Mouse (Mus musculus) liver, embryonic 14.5 days (tissue): ENCODE data around the gene Ibtk. TPM values are rescaled to one million over a fixed set of nuclear protein-coding genes. Genes with fewer than 3 reads are reported as not detected.

Experiments
- ATAC-seq: fragments of 200-750 bp; cut with Nextera tagmentation; 2 replicates; pipeline ENCODE4 v1.8.0; 2017; ENCODE audit warnings: moderate number of reproducible peaks, mild to moderate bottlenecking, moderate library complexity; ENCODE audit not compliant: insufficient read depth
- DNase-seq, 3 experiments: peaks; one replicate each; pipeline ENCODE4 v3.0.0-alpha.2; 2012 to 2013; ENCODE audit warnings: low read depth in 3 of 3, low spot score in 3 of 3
- H3K27ac ChIP-seq: fragments of 300-500 bp; sonication (generic); 2 replicates; pipeline ENCODE4 v1.5.1; 2014; ENCODE audit warnings: moderate library complexity, mild to moderate bottlenecking, control low read depth, inconsistent platforms
- H3K27me3 ChIP-seq: fragments of 300-500 bp; sonication (generic); 2 replicates; pipeline ENCODE4 v1.6.1; 2014; ENCODE audit warnings: mild to moderate bottlenecking, low read length, moderate library complexity; ENCODE audit not compliant: control insufficient read depth, insufficient read depth
- H3K36me3 ChIP-seq: fragments of 300-500 bp; sonication (generic); replicated peaks from 2 replicates; pipeline ENCODE4 v1.6.1; 2014; ENCODE audit warnings: low read depth; ENCODE audit not compliant: control insufficient read depth, insufficient read depth
- H3K4me1 ChIP-seq, 2 experiments: fragments of 200-500 bp in 1 of 2; fragments of 300-500 bp in 1 of 2; sonication (generic) in 1 of 2; replicated peaks; 2 replicates each; pipeline ENCODE4 v1.6.1; 2012 to 2014; ENCODE audit warnings: antibody characterized with exemption in 1 of 2, inconsistent platforms in 1 of 2, low read length in 1 of 2; ENCODE audit not compliant: control insufficient read depth in 2 of 2, insufficient read depth in 2 of 2
- H3K4me2 ChIP-seq: fragments of 300-500 bp; sonication (generic); 2 replicates; pipeline ENCODE4 v1.6.1; 2014; ENCODE audit warnings: low read depth, mild to moderate bottlenecking, control low read depth, moderate library complexity
- H3K4me3 ChIP-seq, 2 experiments: fragments of 200-500 bp in 1 of 2; fragments of 300-500 bp in 1 of 2; sonication (generic) in 1 of 2; 2 replicates each; pipeline ENCODE4 v1.5.1; 2012 to 2014; ENCODE audit warnings: low read depth in 2 of 2, low read length in 2 of 2, mild to moderate bottlenecking in 2 of 2, control low read depth in 1 of 2, inconsistent platforms in 1 of 2, moderate library complexity in 1 of 2; ENCODE audit not compliant: insufficient read depth in 1 of 2
- H3K9ac ChIP-seq: fragments of 300-500 bp; sonication (generic); replicated peaks from 2 replicates; pipeline ENCODE4 v1.6.1; 2014; ENCODE audit warnings: mild to moderate bottlenecking, control low read depth, moderate library complexity
- H3K9me3 ChIP-seq: fragments of 300-500 bp; sonication (generic); 2 replicates; pipeline ENCODE4 v1.6.1; 2016; ENCODE audit warnings: low read length, mixed read lengths; ENCODE audit not compliant: control insufficient read depth
- CTCF ChIP-seq: IDR thresholded peaks from 2 replicates; pipeline ENCODE4 v1.5.1; 2016; ENCODE audit warnings: antibody characterized with exemption, low read depth, control low read depth
- EP300 ChIP-seq: IDR thresholded peaks from 2 replicates; pipeline ENCODE4 v1.6.1; 2016; ENCODE audit warnings: antibody characterized with exemption, low read depth
- WGBS: fragments of 180-500 bp; shearing (Covaris S2); extraction: QIAGEN DNeasy Blood & Tissue Kit; methylation state at CpG from one replicate; pipeline ENCODE4 v1.1.7; 2014; ENCODE audit not compliant: insufficient replicate concordance; 5-methylcytosine and 5-hydroxymethylcytosine counted together
- polyA plus RNA-seq, 2 experiments: library from polyadenylated mRNA; depleted of rRNA in 1 of 2; stranded (reverse) in 1 of 2; unstranded in 1 of 2; fragments of >200 nt; fragmentation: Nextera tagmentation in 1 of 2; extraction: Ambion mirVana in 1 of 2; gene quantifications; 2 replicates each; pipeline versions ENCODE4 v1.2.1 to v1.2.3; 2012 to 2014

Ibtk gene
- polyA plus RNA-seq, 2 experiments = 9.7 to 24.7 TPM

DNA sequence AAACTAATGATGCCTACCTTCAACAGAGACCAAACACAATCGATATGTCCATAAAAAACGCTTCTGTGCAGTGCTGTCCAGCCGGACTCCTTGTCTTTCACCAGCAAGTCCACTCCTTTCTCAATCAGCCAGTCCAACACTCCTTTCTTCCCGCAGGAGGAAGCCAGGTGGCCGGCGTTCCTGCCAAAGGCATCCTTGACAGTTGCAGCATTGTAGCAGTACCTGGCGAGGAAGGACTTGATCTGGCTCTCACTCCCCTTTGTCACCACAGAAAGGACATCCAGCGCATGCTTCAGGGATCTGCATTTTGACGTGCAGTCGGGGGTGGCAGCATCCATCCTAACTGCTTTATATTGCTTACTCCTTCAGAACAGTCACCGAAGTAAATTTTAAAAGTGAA, 5.8 kb downstream of the Ibtk start:
- no peak for ATAC-seq
- Histone ChIP-seq H3K4me1 (peaks cover 2 to 8% of the 10 kb centered on the region in 2 experiments), H3K27ac (no peak overlapping the region), H3K9me3 (no peaks in the 10 kb centered on the region), H3K27me3 (no peaks in the 10 kb centered on the region), H3K4me3 (no peak overlapping the region), H3K36me3 (peaks cover 28% of the 10 kb centered on the region), H3K4me2 (no peak overlapping the region), H3K9ac (no peak overlapping the region)
- 82% methylated on average over 11 of the region's 11 CpGs for WGBS
- no peak for TF ChIP-seq CTCF
- no peak for TF ChIP-seq EP300
- DNase-seq = no peak

DNA sequence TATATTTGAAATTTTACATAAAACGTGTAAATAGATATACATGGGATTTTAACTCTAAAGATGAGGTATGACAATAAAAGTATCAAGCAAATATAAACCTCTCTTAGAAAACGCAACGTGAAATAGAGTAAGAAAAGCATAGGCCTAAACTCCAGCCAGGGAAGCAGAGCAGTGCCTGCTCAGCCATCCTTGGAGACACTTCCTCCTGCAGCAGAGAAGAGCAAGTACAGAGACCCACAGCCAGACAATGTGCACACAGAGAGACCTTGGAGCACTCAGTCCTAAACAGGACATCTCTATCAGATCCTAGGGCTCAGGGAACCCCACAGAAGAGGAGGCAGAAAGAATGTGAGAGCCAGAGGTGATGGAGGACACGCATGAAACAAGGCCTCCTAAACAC, 7.0 kb downstream of the Ibtk start:
- ATAC-seq (no peak), DNase-seq (no peak)
- Histone ChIP-seq H3K9me3 (no peaks in the 10 kb centered on the region), H3K4me3 (no peak overlapping the region), H3K27ac (no peak overlapping the region), H3K4me2 (no peak overlapping the region), H3K4me1 (peaks cover 0 to 2% of the 10 kb centered on the region in 2 experiments; a peak in 1 of 4 replicates), H3K9ac (no peak overlapping the region), H3K36me3 (peaks cover 30% of the 10 kb centered on the region), H3K27me3 (no peaks in the 10 kb centered on the region)
- 79% methylated on average over 4 of the region's 4 CpGs for WGBS
- TF ChIP-seq CTCF = no peak
- TF ChIP-seq EP300 = no peak

DNA sequence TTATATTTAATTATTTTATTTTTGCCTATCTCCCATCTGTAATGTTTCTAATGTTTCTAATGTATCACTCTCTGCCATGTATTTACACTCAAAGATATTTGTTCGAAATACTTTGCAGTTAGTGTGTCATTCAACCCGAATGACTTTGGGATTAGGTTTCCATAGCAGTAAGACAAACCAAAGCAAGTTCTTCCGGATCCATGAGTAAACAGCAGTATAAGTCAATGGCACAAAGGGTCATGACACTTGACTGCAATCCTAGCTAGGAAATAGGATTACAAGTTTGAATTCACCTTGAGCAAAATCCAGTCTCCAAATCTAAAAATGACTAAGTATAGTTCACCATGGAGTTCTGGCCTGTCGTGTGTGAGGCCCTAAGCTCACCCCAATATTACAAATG, 9.9 kb downstream of the Ibtk start:
- DNase-seq (no peak), ATAC-seq (no peak)
- Histone ChIP-seq H3K36me3 (peaks cover 50% of the 10 kb centered on the region), H3K9me3 (no peaks in the 10 kb centered on the region), H3K4me3 (no peak overlapping the region), H3K27me3 (no peaks in the 10 kb centered on the region), H3K4me1 (no peaks in the 10 kb centered on the region), H3K27ac (no peak overlapping the region), H3K4me2 (no peak overlapping the region), H3K9ac (no peak overlapping the region)
- WGBS = 80% methylated on average over 4 of the region's 4 CpGs
- TF ChIP-seq EP300 = no peak
- no peak for TF ChIP-seq CTCF

- Histone ChIP-seq H3K36me3 (peaks cover 62% of the 10 kb centered on the region), H3K9ac (no peak overlapping the region), H3K9me3 (no peaks in the 10 kb centered on the region), H3K4me2 (no peak overlapping the region), H3K27ac (no peak overlapping the region), H3K4me3 (no peak overlapping the region), H3K27me3 (no peaks in the 10 kb centered on the region), H3K4me1 (no peaks in the 10 kb centered on the region)
- no peak for ATAC-seq
- 78% methylated on average over 4 of the region's 4 CpGs for WGBS
- TF ChIP-seq EP300 = no peak
- no peak for TF ChIP-seq CTCF
- DNase-seq = no peak
These were observed 14.3 kb downstream of the Ibtk start for GRCm38 (mm10) chr9:85734821-85735220.

DNA sequence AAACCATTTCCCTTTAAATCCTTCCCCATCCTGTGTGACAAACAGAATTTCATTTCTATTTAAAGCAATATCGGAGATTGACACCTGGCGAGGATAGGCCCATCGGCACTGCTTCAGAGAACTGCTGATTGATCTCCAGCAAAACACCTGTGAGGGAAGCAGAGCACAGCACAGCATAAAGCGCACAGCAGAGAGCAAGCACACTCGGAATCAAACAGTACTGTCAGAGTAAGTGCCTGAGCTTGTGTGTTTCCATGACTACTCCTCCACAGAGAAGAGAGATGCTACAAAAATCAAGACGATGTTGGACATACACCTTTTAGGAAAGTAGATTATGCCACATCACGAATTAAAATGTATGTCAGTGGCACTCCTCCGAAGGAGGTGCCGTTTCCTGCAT, 25.1 kb downstream of the Ibtk start:
- ATAC-seq = no peak

More for the DNA sequence above, 25.1 kb downstream of the Ibtk start:
- DNase-seq = no peak
- Histone ChIP-seq H3K4me2 (no peak overlapping the region), H3K9ac (no peak overlapping the region), H3K36me3 (peaks cover 62% of the 10 kb centered on the region), H3K4me1 (no peaks in the 10 kb centered on the region), H3K27ac (no peak overlapping the region), H3K4me3 (no peak overlapping the region), H3K27me3 (no peaks in the 10 kb centered on the region), H3K9me3 (no peaks in the 10 kb centered on the region)
- TF ChIP-seq EP300 (no peak), CTCF (no peak)
- 85% methylated on average over 9 of the region's 9 CpGs for WGBS
